Mouse (Mus musculus): ENCODE data around the gene Fam129a.
"Not testable (repeated sequence)": the region's sequence is repeated elsewhere in the genome, so short reads cannot be mapped to it uniquely, and the experiment has no call there.

Fam129a gene

GRCm38 (mm10) chr1:151706397-151706752 is 135.4 kb downstream of the Fam129a start:
- DNase-seq, result no peak

GRCm38 (mm10) chr1:151708966-151709733 is 138.2 kb downstream of the Fam129a start:
- peak; percentile 38 for DNase-seq

- no peak for DNase-seq
Measured at GRCm38 (mm10) chr1:151709734-151710022, 138.7 kb downstream of the Fam129a start.

GRCm38 (mm10) chr1:151710424-151711055 is 139.6 kb downstream of the Fam129a start:
- no peak for DNase-seq

- no peak for DNase-seq
Measured at GRCm38 (mm10) chr1:151711062-151711461, 140.1 kb downstream of the Fam129a start.

- no peak for DNase-seq
Measured at GRCm38 (mm10) chr1:151712664-151713063, 141.7 kb downstream of the Fam129a start.

- no peak for DNase-seq
Measured at GRCm38 (mm10) chr1:151713622-151714021, 142.6 kb downstream of the Fam129a start.

GRCm38 (mm10) chr1:151716024-151716710 is 145.2 kb downstream of the Fam129a start:
- no peak for DNase-seq

GRCm38 (mm10) chr1:151717624-151718023 is 146.6 kb downstream of the Fam129a start:
- no peak for DNase-seq

GRCm38 (mm10) chr1:151718575-151718974 is 147.6 kb downstream of the Fam129a start:
- DNase-seq, result no peak

GRCm38 (mm10) chr1:151719911-151720310 is 148.9 kb downstream of the Fam129a start:
- no peak for DNase-seq

GRCm38 (mm10) chr1:151720566-151720965 is 149.6 kb downstream of the Fam129a start:
- no peak for DNase-seq

GRCm38 (mm10) chr1:151721357-151721983 is 150.5 kb downstream of the Fam129a start:
- no peak for DNase-seq

GRCm38 (mm10) chr1:151723771-151724170 is 152.8 kb downstream of the Fam129a start:
- no peak for DNase-seq

- DNase-seq, result no peak
Measured at GRCm38 (mm10) chr1:151725590-151725989, 154.6 kb downstream of the Fam129a start.

GRCm38 (mm10) chr1:151726358-151726757 is 155.4 kb downstream of the Fam129a start:
- no peak for DNase-seq

- no peak for DNase-seq
Measured at GRCm38 (mm10) chr1:151728141-151728540, 157.2 kb downstream of the Fam129a start.

GRCm38 (mm10) chr1:151737146-151737545 is 166.2 kb downstream of the Fam129a start:
- no peak for DNase-seq

- no peak for DNase-seq
Measured at GRCm38 (mm10) chr1:151741199-151741621, 170.2 kb downstream of the Fam129a start.

GRCm38 (mm10) chr1:151749894-151750293 is 178.9 kb downstream of the Fam129a start:
- DNase-seq, result not testable (repeated sequence)

GRCm38 (mm10) chr1:151752946-151753345 is 182.0 kb downstream of the Fam129a start:
- no peak for DNase-seq

- no peak for DNase-seq
Measured at GRCm38 (mm10) chr1:151753374-151753929, 182.5 kb downstream of the Fam129a start.

- no peak for DNase-seq
Measured at GRCm38 (mm10) chr1:151754028-151754489, 183.1 kb downstream of the Fam129a start.

Data from embryo, embryonic 11 days (tissue).